Mouse (Mus musculus): ENCODE data around the gene Zfp273. TPM values are rescaled to one million over a fixed set of nuclear protein-coding genes. Genes with fewer than 3 reads are reported as not detected.
"Not testable (repeated sequence)": the region's sequence is repeated elsewhere in the genome, so short reads cannot be mapped to it uniquely, and the experiment has no call there.

The Zfp273 gene
- 0.96 and 1.3 TPM in 2 replicates for polyA plus RNA-seq (2015; fragmentation: Nextera tagmentation; extraction: Ambion mirVana)

DNA sequence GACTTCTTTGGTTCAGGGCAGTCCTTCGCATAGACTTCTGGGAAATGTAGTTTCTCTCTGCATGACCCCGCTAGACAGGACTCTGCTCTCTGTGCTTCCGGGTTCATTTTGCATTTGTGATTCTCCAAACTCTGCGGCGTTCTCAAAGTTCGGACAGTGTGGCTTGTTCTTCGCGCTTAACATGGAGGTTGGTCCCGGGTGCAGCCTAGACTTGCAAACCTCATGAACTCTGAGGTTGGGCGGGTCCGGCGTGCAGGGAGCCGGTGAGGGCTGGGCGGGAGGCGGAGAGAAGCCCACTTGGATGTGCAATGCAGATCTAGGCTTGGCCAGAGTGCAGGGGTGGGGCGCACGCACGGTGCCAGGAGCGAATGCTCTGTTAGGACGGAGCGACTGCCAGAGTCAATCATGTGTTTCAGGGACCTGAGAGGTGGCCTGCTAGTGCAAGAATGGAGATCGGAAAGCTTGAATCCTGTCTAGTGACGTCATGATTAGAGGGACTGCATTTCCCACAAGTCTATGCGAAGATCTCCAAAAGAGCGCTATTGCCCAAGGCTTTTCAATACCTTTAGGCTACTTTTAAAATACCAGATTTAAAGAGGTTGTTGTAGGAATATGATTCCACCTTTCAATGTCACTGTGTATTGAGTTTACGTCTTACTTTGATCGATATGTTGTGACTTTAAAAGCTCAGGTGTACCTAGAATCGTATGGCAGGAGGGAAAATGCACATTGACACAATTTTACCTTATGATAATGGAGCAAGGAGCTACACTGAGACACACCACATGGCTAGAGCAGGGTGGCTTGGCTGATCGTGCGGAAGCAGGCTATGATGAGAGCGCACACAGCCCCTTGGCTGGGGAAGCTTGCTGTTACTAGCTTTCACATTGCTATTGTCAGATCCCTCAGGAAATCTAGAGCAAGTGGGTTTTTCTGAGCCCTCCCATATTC, at the start of gene Zfp273:
Gene Zfp273 (plus strand): TSS at position 31 of the 951 bp plus-strand sequence.
- Histone ChIP-seq H3K27me3 (ENCODE audit: insufficient read depth, low read length) (no peaks in the 10 kb centered on the region), H3K27ac (ENCODE audit: low read depth) (peak within 1 kb of the TSS; percentile 86), H3K9me3 (ENCODE audit: low read length) (peaks cover 5% of the 10 kb centered on the region; the same call in 1 of the 2 replicates), H3K9ac (replicated peaks) (peak within 1 kb of the TSS; percentile 66), H3K4me2 (ENCODE audit: low read depth, low read length) (peak within 1 kb of the TSS; percentile 75), H3K4me1 (ENCODE audit: insufficient read depth) (0 out of 2 replicates have a peak, but pooled peaks cover 3% of the 10 kb centered on the region), H3K4me3 (ENCODE audit: low read depth, low read length) (peak within 1 kb of the TSS; percentile 83), H3K36me3 (replicated peaks; ENCODE audit: insufficient read depth, low read length) (no peaks in the 10 kb centered on the region)
- TF ChIP-seq EP300 (IDR thresholded peaks at IDR 0.05; ENCODE audit: low read depth) (no peak), CTCF (IDR thresholded peaks at IDR 0.05; ENCODE audit: low read depth) (no peak)
- WGBS (ENCODE audit: insufficient replicate concordance) = 3% methylated on average over 31 of the region's 31 CpGs
- ATAC-seq (peak; percentile 98), DNase-seq (peak; percentile 76)

DNA sequence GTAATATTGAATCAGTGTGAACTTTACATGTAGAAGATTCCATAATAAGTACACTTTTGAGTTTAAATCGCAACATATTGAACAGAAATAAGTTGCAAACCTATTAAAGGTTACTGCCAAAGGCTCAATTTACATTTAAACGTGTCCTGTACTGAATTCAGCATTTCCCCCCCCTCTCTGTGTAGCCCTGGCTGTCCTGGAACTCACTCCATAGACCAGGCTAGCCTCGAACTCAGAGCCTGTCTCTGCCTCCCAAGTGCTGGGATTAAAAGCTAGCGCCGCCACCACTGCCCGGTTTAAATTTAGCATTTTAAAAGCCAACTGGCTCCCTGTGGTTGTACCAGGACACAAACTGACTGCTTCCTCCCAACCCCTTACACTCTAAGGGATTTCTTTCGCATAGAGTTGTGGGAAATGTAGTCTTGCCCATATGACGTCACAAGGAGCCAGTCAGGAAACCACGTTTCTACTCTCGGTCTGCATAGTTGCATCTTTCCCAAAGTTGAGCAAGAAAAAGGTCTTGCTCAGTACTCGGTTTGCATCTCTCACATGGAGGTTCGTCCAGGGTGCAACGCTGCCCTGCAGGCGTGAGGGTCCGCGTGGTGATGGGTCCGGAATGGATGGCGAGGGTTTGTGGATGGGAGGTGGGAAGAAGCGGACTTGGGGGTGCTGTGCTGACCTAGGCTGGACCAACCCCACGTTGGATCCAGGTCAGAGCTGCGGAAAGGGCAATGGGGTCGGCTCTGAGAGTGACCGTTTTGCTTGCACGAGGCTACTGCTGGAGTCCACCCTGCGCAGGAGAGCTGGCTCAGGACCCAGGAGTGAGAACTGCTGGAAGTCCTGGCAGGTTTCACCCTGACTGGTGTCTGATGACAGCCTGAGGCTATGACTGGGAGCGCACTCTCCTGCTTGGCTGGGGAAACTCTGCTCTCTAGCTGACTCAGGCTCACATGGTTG, 34.0 kb upstream of the Zfp273 start, which contains the start of gene Zfp493:
Gene Zfp493 (plus strand): TSS at position 429 of the 957 bp plus-strand sequence.
- peak within 1 kb of the TSS; percentile 64 for H3K9ac ChIP-seq (replicated peaks)
- H3K4me3 ChIP-seq (ENCODE audit: low read depth, low read length) = peak within 1 kb of the TSS; percentile 72
- no peaks in the 10 kb centered on the region for H3K9me3 ChIP-seq (ENCODE audit: low read length)
- WGBS (ENCODE audit: insufficient replicate concordance) = 6% methylated on average over 26 of the region's 26 CpGs
- ATAC-seq (peak; percentile 93), DNase-seq (peak; percentile 35)
- peaks cover 7% of the 10 kb centered on the region; the same call in 1 of the 2 replicates for H3K4me1 ChIP-seq (ENCODE audit: insufficient read depth)
- peak within 1 kb of the TSS; percentile 51; the same call in 1 of the 2 replicates for H3K27ac ChIP-seq (ENCODE audit: low read depth)
- no peaks in the 10 kb centered on the region for H3K36me3 ChIP-seq (replicated peaks; ENCODE audit: insufficient read depth, low read length)
- no peaks in the 10 kb centered on the region for H3K27me3 ChIP-seq (ENCODE audit: insufficient read depth, low read length)
- TF ChIP-seq EP300 (IDR thresholded peaks at IDR 0.05; ENCODE audit: low read depth) (no peak), CTCF (IDR thresholded peaks at IDR 0.05; ENCODE audit: low read depth) (no peak)
- H3K4me2 ChIP-seq (ENCODE audit: low read depth, low read length) = peak within 1 kb of the TSS; percentile 92

DNA sequence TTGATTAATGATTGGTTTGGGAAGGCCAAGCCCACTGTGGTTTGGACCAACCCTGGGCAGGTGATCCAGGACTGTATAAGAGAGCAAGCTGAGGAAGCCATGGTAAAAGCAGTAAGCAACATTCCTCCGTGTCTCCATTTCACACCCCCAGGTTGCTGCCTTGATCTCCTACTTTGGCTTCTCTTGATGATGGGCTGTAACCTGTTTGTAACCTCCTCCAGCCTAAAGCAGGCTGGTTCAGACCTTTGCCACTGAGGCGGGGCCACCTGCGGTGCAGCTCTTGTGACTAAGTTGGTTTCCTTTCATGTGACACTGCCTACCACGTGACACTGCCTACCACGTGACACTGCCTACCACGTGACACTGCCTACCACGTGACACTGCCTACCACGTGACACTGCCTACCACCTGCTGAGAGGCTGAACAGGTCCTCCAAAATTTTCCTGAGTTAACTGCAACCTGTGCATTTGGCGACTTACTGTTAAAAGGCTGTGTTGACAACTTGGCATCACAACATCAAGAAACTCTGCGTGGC, 21.6 kb upstream of the Zfp273 start:
- H3K4me3 ChIP-seq (ENCODE audit: low read depth, low read length) = no peak overlapping the region
- H3K27me3 ChIP-seq (ENCODE audit: insufficient read depth, low read length) = no peaks in the 10 kb centered on the region
- TF ChIP-seq CTCF (IDR thresholded peaks at IDR 0.05; ENCODE audit: low read depth) (no peak), EP300 (IDR thresholded peaks at IDR 0.05; ENCODE audit: low read depth) (no peak)
- WGBS (ENCODE audit: insufficient replicate concordance) = 83% methylated on average over 10 of the region's 10 CpGs
- H3K9me3 ChIP-seq (ENCODE audit: low read length) = no peaks in the 10 kb centered on the region
- no peak for DNase-seq
- no peak overlapping the region for H3K27ac ChIP-seq (ENCODE audit: low read depth)
- ATAC-seq = no peak
- H3K9ac ChIP-seq (replicated peaks) = no peak overlapping the region
- no peak overlapping the region for H3K4me2 ChIP-seq (ENCODE audit: low read depth, low read length)
- no peaks in the 10 kb centered on the region for H3K4me1 ChIP-seq (ENCODE audit: insufficient read depth)
- H3K36me3 ChIP-seq (replicated peaks; ENCODE audit: insufficient read depth, low read length) = no peaks in the 10 kb centered on the region

DNA sequence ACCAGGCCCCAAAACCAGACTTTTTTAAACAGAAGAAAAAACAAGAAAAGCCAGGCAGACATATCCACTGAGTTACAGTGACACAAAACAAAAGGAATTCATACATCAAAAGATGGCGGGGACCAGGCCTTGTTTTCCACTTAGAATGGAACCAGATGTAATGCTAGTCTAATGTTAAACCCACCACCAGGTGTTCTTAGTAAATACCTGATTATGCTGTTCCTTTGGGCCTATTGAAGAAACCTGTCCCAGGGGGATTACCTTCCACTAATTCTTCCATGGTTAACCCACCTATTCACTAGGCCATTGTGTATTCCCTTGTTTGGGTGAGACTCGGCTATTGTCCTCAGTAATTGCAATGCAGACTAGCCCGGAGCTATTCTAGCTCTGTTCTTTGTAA, 14.9 kb upstream of the Zfp273 start:
- ATAC-seq (no peak), DNase-seq (no peak)
- H3K27me3 ChIP-seq (ENCODE audit: insufficient read depth, low read length) = no peaks in the 10 kb centered on the region
- 83% methylated on average over 3 of the region's 3 CpGs for WGBS (ENCODE audit: insufficient replicate concordance)
- no peaks in the 10 kb centered on the region for H3K36me3 ChIP-seq (replicated peaks; ENCODE audit: insufficient read depth, low read length)
- no peaks in the 10 kb centered on the region for H3K9me3 ChIP-seq (ENCODE audit: low read length)
- H3K4me2 ChIP-seq (ENCODE audit: low read depth, low read length) = no peak overlapping the region
- H3K9ac ChIP-seq (replicated peaks) = no peak overlapping the region
- H3K4me3 ChIP-seq (ENCODE audit: low read depth, low read length) = no peak overlapping the region
- no peaks in the 10 kb centered on the region for H3K4me1 ChIP-seq (ENCODE audit: insufficient read depth)
- H3K27ac ChIP-seq (ENCODE audit: low read depth) = no peak overlapping the region
- TF ChIP-seq EP300 (IDR thresholded peaks at IDR 0.05; ENCODE audit: low read depth) = no peak
- TF ChIP-seq CTCF (IDR thresholded peaks at IDR 0.05; ENCODE audit: low read depth) = no peak

DNA sequence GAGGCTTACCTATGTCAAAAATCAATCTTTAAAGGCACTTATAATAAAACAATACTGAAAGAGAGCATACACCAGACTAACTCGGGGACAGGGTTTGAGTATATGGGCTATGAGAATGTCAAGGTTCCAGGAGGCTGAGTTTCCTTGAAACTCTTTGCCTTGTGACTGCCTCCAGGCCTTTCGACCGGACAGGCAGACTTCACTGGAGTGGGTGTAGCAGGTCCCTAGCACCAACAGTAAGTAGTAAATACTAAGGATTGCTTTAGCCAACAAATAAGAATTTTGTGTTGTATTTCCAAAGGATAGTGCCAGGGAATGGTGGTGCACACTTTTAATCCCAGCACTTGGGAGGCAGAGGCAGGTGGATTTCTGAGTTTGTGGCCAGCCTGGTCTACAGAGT, 14.4 kb upstream of the Zfp273 start:
- not testable (repeated sequence) for H3K4me2 ChIP-seq (ENCODE audit: low read depth, low read length); H3K36me3 ChIP-seq (replicated peaks; ENCODE audit: insufficient read depth, low read length); H3K9ac ChIP-seq (replicated peaks); H3K4me1 ChIP-seq (ENCODE audit: insufficient read depth); H3K27me3 ChIP-seq (ENCODE audit: insufficient read depth, low read length); ATAC-seq; H3K4me3 ChIP-seq (ENCODE audit: low read depth, low read length); H3K27ac ChIP-seq (ENCODE audit: low read depth); H3K9me3 ChIP-seq (ENCODE audit: low read length); DNase-seq
- 75% methylated on average over 3 of the region's 3 CpGs for WGBS (ENCODE audit: insufficient replicate concordance)
